Mouse (Mus musculus) cerebellum, adult 18-20 months (tissue): ENCODE results near the gene Tspan12.
A peak's percentile ranks its signal among the peaks of the same experiment; 100 is the strongest.

Experiments
- DNase-seq, 2 experiments: peaks; one replicate each; pipeline ENCODE4 v3.0.0; 2021

The Tspan12 gene

GRCm38 (mm10) chr6:21768745-21769446 is 83.4 kb downstream of the Tspan12 start:
- DNase-seq = no peak

GRCm38 (mm10) chr6:21767787-21768221 is 84.5 kb downstream of the Tspan12 start:
- no peak for DNase-seq

DNA sequence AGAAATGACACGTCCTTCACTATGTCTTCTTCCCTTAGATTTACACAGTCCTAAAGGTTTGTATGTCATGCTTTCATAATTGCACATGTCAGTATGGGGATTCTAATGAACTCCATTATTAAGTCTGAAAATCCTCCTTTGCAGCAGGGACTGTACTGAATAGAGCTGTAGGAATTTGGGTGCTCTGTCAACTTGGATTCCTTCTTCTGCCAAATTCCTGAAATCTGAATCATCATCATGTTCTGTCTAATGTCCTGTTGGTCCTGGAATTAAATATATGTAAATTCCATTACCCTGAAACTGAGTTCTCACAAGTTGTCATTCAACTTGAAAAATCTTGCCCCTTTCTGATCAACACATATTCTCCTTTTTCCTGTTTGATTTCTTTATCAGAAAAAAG is 104.8 kb downstream of the Tspan12 start:
- no peak for DNase-seq

DNA sequence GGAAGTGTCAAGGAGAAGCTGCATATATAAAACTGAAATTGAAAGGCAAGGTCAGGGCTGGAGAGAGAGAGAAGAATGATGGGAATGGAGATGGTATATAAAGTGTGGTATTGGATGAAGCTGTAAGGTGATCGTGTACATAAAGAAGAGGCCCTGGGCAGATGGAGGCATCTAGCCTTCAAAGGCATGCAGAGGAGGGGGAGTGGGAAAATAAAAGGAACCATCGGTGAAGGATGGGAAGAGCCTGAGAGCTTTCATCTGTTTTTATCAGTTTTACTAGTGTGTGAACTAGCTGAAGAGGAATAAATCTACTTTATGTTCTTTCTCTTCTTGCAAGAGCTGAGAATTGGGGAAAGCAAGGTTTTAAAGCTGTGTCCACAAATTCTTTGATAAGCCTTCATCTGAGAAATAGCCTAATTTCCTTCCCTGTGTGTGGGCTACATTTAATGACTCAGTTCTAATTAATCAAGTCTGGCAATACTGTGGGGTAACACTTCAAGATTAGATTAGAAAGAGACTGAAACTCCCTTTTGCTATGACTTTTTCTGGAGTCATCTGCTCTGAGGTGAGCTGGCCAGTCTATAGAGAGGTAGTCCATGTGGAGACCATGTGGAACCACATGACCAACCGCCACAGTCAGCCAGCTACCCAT is 107.6 kb downstream of the Tspan12 start:
- DNase-seq = no peak

GRCm38 (mm10) chr6:21740606-21741005 is 111.7 kb downstream of the Tspan12 start:
- DNase-seq = no peak

DNA sequence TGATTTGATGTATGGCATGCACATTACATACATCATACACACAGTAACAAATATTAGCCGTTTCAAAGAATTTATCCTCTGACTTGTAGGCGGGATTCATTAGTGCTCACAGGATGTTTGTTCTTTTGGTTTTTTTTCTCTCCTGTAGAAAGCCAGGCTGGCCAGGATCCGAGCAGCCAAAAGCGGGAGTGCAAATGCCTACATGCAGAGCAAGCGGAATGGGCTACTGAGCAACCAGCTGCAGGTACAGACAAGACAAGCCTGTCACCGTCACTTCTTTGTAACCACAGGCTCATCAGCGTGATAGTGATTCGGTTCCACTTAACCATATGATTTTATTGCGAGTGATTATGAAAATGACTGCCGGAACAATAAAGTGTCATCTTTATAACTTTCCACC is 130.1 kb downstream of the Tspan12 start:
- DNase-seq = peak; percentile 45 to 59
